14 mouse cellular contexts compared by ENCODE assay signal in genomic region chr6:108435467-108435866, GRCm38 (mm10).
A peak's percentile ranks its signal among the peaks of the same experiment; 100 is the strongest.
DNase-seq lines count a peak whose midpoint lies in the region; ATAC-seq and TF ChIP-seq lines count a peak whose summit lies in the region.
"Had no signal": no experiment of that assay in that cellular context is flagged by ENCODE, and none has a peak within 500 bp of the region (broad histone marks: within the 10 kb centered on the region; RNA-seq: fewer than 3 reads in every experiment).

No protein-coding gene starts in this region.

- H3K4me1 ChIP-seq in forebrain, embryonic 15.5 days, result peaks cover 10% of the 10 kb centered on the region
- H3K4me1 ChIP-seq in forebrain, embryonic 12.5 days, result no peaks in the 10 kb centered on the region
- H3K4me1 ChIP-seq in liver, embryonic 13.5 days (replicated peaks), result peaks cover 9% of the 10 kb centered on the region; the same call in 1 of the 2 replicates
- H3K4me1 ChIP-seq: embryonic facial prominence, embryonic 15.5 days had no signal

- no peak for TF ChIP-seq CTCF in left cerebral cortex, adult 2 months (IDR thresholded peaks at IDR 0.05)

- no peak for DNase-seq in left cerebral cortex, adult 2 months (ENCODE audit: extremely low spot score in 1 of 2, low spot score in 2 of 2)
- no peak for DNase-seq in left cerebral cortex, postnatal 4 days
- peak; percentile 83 for DNase-seq in brain, adult 2 months (ENCODE audit: low read depth, low spot score)
- DNase-seq in liver, embryonic 13.5 days, result no peak
- no peak for DNase-seq in ovary, postnatal 14 days (ENCODE audit: low spot score)
- no peak for DNase-seq in frontal cortex, postnatal 10 days (ENCODE audit: low spot score in 2 of 2)
- DNase-seq: B cell, adult 2 months; heart, adult 18-20 months; kidney, postnatal 14 days; thymus, adult 2 months had no signal

- WGBS in forebrain, embryonic 15.5 days, result 68% methylated on average over 6 of the region's 6 CpGs
- WGBS in forebrain, embryonic 12.5 days, result 78% methylated on average over 6 of the region's 6 CpGs
- 57% methylated on average over 6 of the region's 6 CpGs for WGBS in liver, embryonic 13.5 days (ENCODE audit: insufficient replicate concordance)

- intact Hi-C loops in left cerebral cortex, adult 2 months (cut with DNase I), result no loop called here
- intact Hi-C loops in left cerebral cortex, postnatal 4 days (cut with DNase I), result loop anchor here (10.0 kb wide), 1 partner anchor 139 kb away; no protein-coding TSS in a partner anchor

- peak; percentile 65 for ATAC-seq in forebrain, embryonic 15.5 days (replicated peaks)
- ATAC-seq in forebrain, embryonic 12.5 days (ENCODE audit: low FRiP score), result no peak
- ATAC-seq in liver, embryonic 13.5 days (ENCODE audit: low read depth), result 0 out of 2 replicates have a peak, but pooled peaks have one; percentile 12

- H3K9ac ChIP-seq in forebrain, embryonic 15.5 days (replicated peaks), result no peak overlapping the region
- H3K9ac ChIP-seq in forebrain, embryonic 12.5 days, result no peak overlapping the region
- no peak overlapping the region for H3K9ac ChIP-seq in liver, embryonic 13.5 days
- H3K9ac ChIP-seq: embryonic facial prominence, embryonic 15.5 days had no signal

- no peak overlapping the region for H3K4me2 ChIP-seq in forebrain, embryonic 15.5 days (replicated peaks)
- no peak overlapping the region for H3K4me2 ChIP-seq in forebrain, embryonic 12.5 days
- H3K4me2 ChIP-seq in liver, embryonic 13.5 days, result no peak overlapping the region
- H3K4me2 ChIP-seq: embryonic facial prominence, embryonic 15.5 days had no signal

- no peaks in the 10 kb centered on the region for H3K9me3 ChIP-seq in forebrain, embryonic 15.5 days
- no peaks in the 10 kb centered on the region for H3K9me3 ChIP-seq in forebrain, embryonic 12.5 days
- no peaks in the 10 kb centered on the region for H3K9me3 ChIP-seq in liver, embryonic 13.5 days (replicated peaks)
- H3K9me3 ChIP-seq: embryonic facial prominence, embryonic 15.5 days had no signal

- H3K4me3 ChIP-seq in forebrain, embryonic 15.5 days, result no peak overlapping the region
- H3K4me3 ChIP-seq in forebrain, embryonic 12.5 days (replicated peaks), result no peak overlapping the region
- no peak overlapping the region for H3K4me3 ChIP-seq in left cerebral cortex, adult 2 months
- H3K4me3 ChIP-seq in liver, embryonic 13.5 days (replicated peaks), result no peak overlapping the region
- H3K4me3 ChIP-seq: embryonic facial prominence, embryonic 15.5 days; myocyte had no signal

- no peaks in the 10 kb centered on the region for H3K27me3 ChIP-seq in forebrain, embryonic 15.5 days
- no peaks in the 10 kb centered on the region for H3K27me3 ChIP-seq in forebrain, embryonic 12.5 days
- H3K27me3 ChIP-seq in liver, embryonic 13.5 days, result no peaks in the 10 kb centered on the region
- H3K27me3 ChIP-seq: embryonic facial prominence, embryonic 15.5 days had no signal

- no peaks in the 10 kb centered on the region for H3K36me3 ChIP-seq in forebrain, embryonic 15.5 days
- H3K36me3 ChIP-seq in forebrain, embryonic 12.5 days (replicated peaks), result peaks cover 2% of the 10 kb centered on the region; the same call in 1 of the 2 replicates
- H3K36me3 ChIP-seq in liver, embryonic 13.5 days, result peaks cover 2% of the 10 kb centered on the region; the same call in 1 of the 2 replicates

- peak overlapping the region; percentile 27 for H3K27ac ChIP-seq in forebrain, embryonic 15.5 days (replicated peaks)
- no peak overlapping the region; the same call in 1 of the 2 replicates for H3K27ac ChIP-seq in forebrain, embryonic 12.5 days
- peak overlapping the region; percentile 65 for H3K27ac ChIP-seq in left cerebral cortex, adult 2 months
- 0 out of 2 replicates have a peak overlapping the region, but pooled peaks have one; percentile 7 for H3K27ac ChIP-seq in liver, embryonic 13.5 days
- H3K27ac ChIP-seq: embryonic facial prominence, embryonic 15.5 days had no signal
